Mouse (Mus musculus) midbrain, embryonic 13.5 days (tissue): ENCODE data around the gene Gm3072. TPM values are rescaled to one million over a fixed set of nuclear protein-coding genes. Genes with fewer than 3 reads are reported as not detected.
"Not testable (repeated sequence)": the region's sequence is repeated elsewhere in the genome, so short reads cannot be mapped to it uniquely, and the experiment has no call there.

Source experiments
- ATAC-seq: fragments of 200-750 bp; cut with Nextera tagmentation; 2 replicates; pipeline ENCODE4 v1.8.0; 2017; ENCODE audit warnings: mild to moderate bottlenecking, moderate TSS enrichment, moderate library complexity
- H3K27ac ChIP-seq: fragments of 300-500 bp; sonication (generic); 2 replicates; pipeline ENCODE4 v1.5.1; 2015; ENCODE audit warnings: inconsistent platforms, mild to moderate bottlenecking, moderate library complexity
- H3K27me3 ChIP-seq: fragments of 300-500 bp; sonication (generic); 2 replicates; pipeline ENCODE4 v1.6.1; 2015; ENCODE audit warnings: mild to moderate bottlenecking, inconsistent platforms
- H3K36me3 ChIP-seq: fragments of 300-500 bp; sonication (generic); 2 replicates; pipeline ENCODE4 v1.6.1; 2015; ENCODE audit warnings: mild to moderate bottlenecking, inconsistent platforms
- H3K4me1 ChIP-seq: fragments of 300-500 bp; sonication (generic); replicated peaks from 2 replicates; pipeline ENCODE4 v1.6.1; 2015; ENCODE audit warnings: inconsistent platforms
- H3K4me2 ChIP-seq: fragments of 300-500 bp; sonication (generic); replicated peaks from 2 replicates; pipeline ENCODE4 v1.6.1; 2015; ENCODE audit warnings: moderate library complexity, mild to moderate bottlenecking, inconsistent platforms
- H3K4me3 ChIP-seq: fragments of 300-500 bp; sonication (generic); replicated peaks from 2 replicates; pipeline ENCODE4 v1.5.1; 2015; ENCODE audit warnings: mild to moderate bottlenecking, inconsistent platforms
- H3K9ac ChIP-seq: fragments of 300-500 bp; sonication (generic); replicated peaks from 2 replicates; pipeline ENCODE4 v1.6.1; 2015; ENCODE audit warnings: mild to moderate bottlenecking, inconsistent platforms
- H3K9me3 ChIP-seq: fragments of 300-500 bp; sonication (generic); 2 replicates; pipeline ENCODE4 v1.6.1; 2016; ENCODE audit warnings: mild to moderate bottlenecking, inconsistent platforms
- WGBS: fragments of 180-500 bp; shearing (Covaris S2); methylation state at CpG from one replicate; pipeline ENCODE4 v1.1.7; 2015; 5-methylcytosine and 5-hydroxymethylcytosine counted together
- polyA plus RNA-seq: library from polyadenylated mRNA; unstranded; fragments of >200 nt; fragmentation: Nextera tagmentation; extraction: Ambion mirVana; gene quantifications from 2 replicates; pipeline ENCODE4 v1.2.1, GENCODE M21; 2015

Gene Gm3072
- not detected in 2 replicates for polyA plus RNA-seq

- not testable (repeated sequence) for H3K4me1 ChIP-seq, H3K9ac ChIP-seq, H3K27ac ChIP-seq, H3K9me3 ChIP-seq, ATAC-seq, H3K4me2 ChIP-seq, H3K36me3 ChIP-seq, H3K27me3 ChIP-seq, H3K4me3 ChIP-seq
- 92% methylated on average over 1 of the region's 2 CpGs for WGBS
Measured at GRCm38 (mm10) chr14:41624512-41624911, at the start of gene Gm3072. Gene Gm3072, minus strand, starts transcription at chr14:41624612.

GRCm38 (mm10) chr14:41648176-41648575 is 23.8 kb upstream of the Gm3072 start:
- not testable (repeated sequence) for H3K4me1 ChIP-seq, H3K36me3 ChIP-seq, H3K27me3 ChIP-seq, H3K4me3 ChIP-seq, H3K27ac ChIP-seq, H3K9ac ChIP-seq, ATAC-seq, H3K4me2 ChIP-seq, H3K9me3 ChIP-seq
- WGBS = 89% methylated on average over 2 of the region's 2 CpGs

- not testable (repeated sequence) for H3K9ac ChIP-seq, H3K4me3 ChIP-seq, H3K4me1 ChIP-seq, H3K4me2 ChIP-seq, H3K36me3 ChIP-seq, H3K27me3 ChIP-seq, ATAC-seq, H3K9me3 ChIP-seq, H3K27ac ChIP-seq
- WGBS = no CpG with 5 or more reads among the region's 1 CpGs
Measured at GRCm38 (mm10) chr14:41646387-41646786, 22.0 kb upstream of the Gm3072 start, which contains the start of gene Gm3676. Gene Gm3676, minus strand, starts transcription at chr14:41646487.

- H3K27me3 ChIP-seq, H3K27ac ChIP-seq, H3K4me1 ChIP-seq, H3K4me2 ChIP-seq, H3K36me3 ChIP-seq, H3K9ac ChIP-seq, H3K4me3 ChIP-seq, H3K9me3 ChIP-seq, ATAC-seq: not testable (repeated sequence)
- WGBS = 95% methylated on average over 9 of the region's 11 CpGs
Measured at GRCm38 (mm10) chr14:41630144-41630543, 5.7 kb upstream of the Gm3072 start.

GRCm38 (mm10) chr14:41622535-41622934 is 1.9 kb downstream of the Gm3072 start:
- not testable (repeated sequence) for ATAC-seq, H3K27me3 ChIP-seq, H3K4me3 ChIP-seq, H3K9me3 ChIP-seq, H3K4me1 ChIP-seq, H3K4me2 ChIP-seq, H3K27ac ChIP-seq, H3K36me3 ChIP-seq, H3K9ac ChIP-seq
- 86% methylated on average over 5 of the region's 5 CpGs for WGBS

GRCm38 (mm10) chr14:41610690-41611089 is 13.7 kb downstream of the Gm3072 start:
- not testable (repeated sequence) for H3K27me3 ChIP-seq, H3K9ac ChIP-seq, H3K4me2 ChIP-seq, H3K4me3 ChIP-seq, H3K36me3 ChIP-seq, H3K9me3 ChIP-seq, ATAC-seq, H3K4me1 ChIP-seq, H3K27ac ChIP-seq
- 83% methylated on average over 1 of the region's 1 CpGs for WGBS

GRCm38 (mm10) chr14:41600935-41601334 is 23.5 kb downstream of the Gm3072 start:
- H3K36me3 ChIP-seq, H3K9ac ChIP-seq, H3K4me2 ChIP-seq, H3K27ac ChIP-seq, H3K4me1 ChIP-seq, ATAC-seq, H3K4me3 ChIP-seq, H3K9me3 ChIP-seq, H3K27me3 ChIP-seq: not testable (repeated sequence)
- whole genome bisulfite sequencing = 94% methylated on average over 15 of the region's 15 CpGs

- H3K4me1 ChIP-seq, ATAC-seq, H3K27ac ChIP-seq, H3K4me2 ChIP-seq, H3K4me3 ChIP-seq, H3K9ac ChIP-seq, H3K36me3 ChIP-seq, H3K9me3 ChIP-seq, H3K27me3 ChIP-seq: not testable (repeated sequence)
- WGBS = 85% methylated on average over 1 of the region's 1 CpGs
Measured at GRCm38 (mm10) chr14:41586346-41586745, 38.1 kb downstream of the Gm3072 start.

GRCm38 (mm10) chr14:41572911-41573310 is 51.5 kb downstream of the Gm3072 start, which contains the start of gene 1700049E17Rik2:
Gene 1700049E17Rik2, plus strand, starts transcription at chr14:41573211.
- not testable (repeated sequence) for ATAC-seq

More at GRCm38 (mm10) chr14:41572911-41573310, 51.5 kb downstream of the Gm3072 start, which contains the start of gene 1700049E17Rik2:
- H3K4me1 ChIP-seq, H3K27me3 ChIP-seq, H3K36me3 ChIP-seq, H3K4me3 ChIP-seq, H3K27ac ChIP-seq, H3K9me3 ChIP-seq, H3K9ac ChIP-seq, H3K4me2 ChIP-seq: not testable (repeated sequence)
- no CpG with 5 or more reads among the region's 1 CpGs for WGBS

Other genes starting within 250 kb of the Gm3072 start
- gene Gm7945, start 238.2 kb downstream of the Gm3072 start, polyA plus RNA-seq = not detected in 2 replicates
- not detected in 2 replicates for gene Gm6482, start 216.3 kb downstream of the Gm3072 start, polyA plus RNA-seq
- gene Gm7954, start 171.1 kb downstream of the Gm3072 start, polyA plus RNA-seq = not detected in 2 replicates
- not detected in 2 replicates for gene Gm3486, start 135.1 kb downstream of the Gm3072 start, polyA plus RNA-seq
- not detected in 2 replicates for gene Gm7970, start 69.0 kb downstream of the Gm3072 start, polyA plus RNA-seq
- gene 1700049E17Rik2, start 51.4 kb downstream of the Gm3072 start, polyA plus RNA-seq = not detected in 2 replicates
- not detected in 2 replicates for gene Gm3676, start 21.9 kb upstream of the Gm3072 start, polyA plus RNA-seq
- not detected in 2 replicates for gene Gm8068, start 77.3 kb upstream of the Gm3072 start, polyA plus RNA-seq
- gene Gm7929, start 126.0 kb upstream of the Gm3072 start, polyA plus RNA-seq = not detected in 2 replicates
- gene Gm47189, start 147.8 kb upstream of the Gm3072 start, polyA plus RNA-seq = not detected in 2 replicates